Mouse (Mus musculus) intestine, embryonic 15.5 days (tissue): ENCODE results near the gene Tbc1d22a. TPM values are rescaled to one million over a fixed set of nuclear protein-coding genes. Genes with fewer than 3 reads are reported as not detected.

Experiments used
- ATAC-seq: fragments of 200-750 bp; cut with Nextera tagmentation; 2 replicates; pipeline ENCODE4 v1.8.0; 2017; ENCODE audit warnings: moderate TSS enrichment, moderate library complexity
- H3K27ac ChIP-seq: fragments of 300-500 bp; sonication (generic); 2 replicates; pipeline ENCODE4 v1.5.1; 2015; ENCODE audit warnings: mild to moderate bottlenecking, inconsistent platforms
- H3K27me3 ChIP-seq: fragments of 300-500 bp; sonication (generic); replicated peaks from 2 replicates; pipeline ENCODE4 v1.6.1; 2015; ENCODE audit warnings: inconsistent platforms
- H3K36me3 ChIP-seq: fragments of 300-500 bp; sonication (generic); 2 replicates; pipeline ENCODE4 v1.6.1; 2015; ENCODE audit warnings: inconsistent platforms
- H3K4me1 ChIP-seq: fragments of 300-500 bp; sonication (generic); replicated peaks from 2 replicates; pipeline ENCODE4 v1.6.1; 2015; ENCODE audit warnings: inconsistent platforms
- H3K4me2 ChIP-seq: fragments of 300-500 bp; sonication (generic); replicated peaks from 2 replicates; pipeline ENCODE4 v1.6.1; 2015; ENCODE audit warnings: mild to moderate bottlenecking, inconsistent platforms
- H3K4me3 ChIP-seq: fragments of 300-500 bp; sonication (generic); replicated peaks from 2 replicates; pipeline ENCODE4 v1.5.1; 2015; ENCODE audit warnings: inconsistent platforms
- H3K9ac ChIP-seq: fragments of 300-500 bp; sonication (generic); 2 replicates; pipeline ENCODE4 v1.6.1; 2015; ENCODE audit warnings: inconsistent platforms
- H3K9me3 ChIP-seq: fragments of 300-500 bp; sonication (generic); 2 replicates; pipeline ENCODE4 v1.6.1; 2016; ENCODE audit warnings: inconsistent platforms
- WGBS: fragments of 180-500 bp; shearing (Covaris S2); methylation state at CpG from one replicate; pipeline ENCODE4 v1.1.7; 2015; 5-methylcytosine and 5-hydroxymethylcytosine counted together
- polyA plus RNA-seq: library from polyadenylated mRNA; unstranded; fragments of >200 nt; fragmentation: Nextera tagmentation; extraction: Ambion mirVana; gene quantifications from 2 replicates; pipeline ENCODE4 v1.2.1, GENCODE M21; 2015

Gene Tbc1d22a
- polyA plus RNA-seq, 1 experiment from 2014 or later = 10.0 TPM

DNA sequence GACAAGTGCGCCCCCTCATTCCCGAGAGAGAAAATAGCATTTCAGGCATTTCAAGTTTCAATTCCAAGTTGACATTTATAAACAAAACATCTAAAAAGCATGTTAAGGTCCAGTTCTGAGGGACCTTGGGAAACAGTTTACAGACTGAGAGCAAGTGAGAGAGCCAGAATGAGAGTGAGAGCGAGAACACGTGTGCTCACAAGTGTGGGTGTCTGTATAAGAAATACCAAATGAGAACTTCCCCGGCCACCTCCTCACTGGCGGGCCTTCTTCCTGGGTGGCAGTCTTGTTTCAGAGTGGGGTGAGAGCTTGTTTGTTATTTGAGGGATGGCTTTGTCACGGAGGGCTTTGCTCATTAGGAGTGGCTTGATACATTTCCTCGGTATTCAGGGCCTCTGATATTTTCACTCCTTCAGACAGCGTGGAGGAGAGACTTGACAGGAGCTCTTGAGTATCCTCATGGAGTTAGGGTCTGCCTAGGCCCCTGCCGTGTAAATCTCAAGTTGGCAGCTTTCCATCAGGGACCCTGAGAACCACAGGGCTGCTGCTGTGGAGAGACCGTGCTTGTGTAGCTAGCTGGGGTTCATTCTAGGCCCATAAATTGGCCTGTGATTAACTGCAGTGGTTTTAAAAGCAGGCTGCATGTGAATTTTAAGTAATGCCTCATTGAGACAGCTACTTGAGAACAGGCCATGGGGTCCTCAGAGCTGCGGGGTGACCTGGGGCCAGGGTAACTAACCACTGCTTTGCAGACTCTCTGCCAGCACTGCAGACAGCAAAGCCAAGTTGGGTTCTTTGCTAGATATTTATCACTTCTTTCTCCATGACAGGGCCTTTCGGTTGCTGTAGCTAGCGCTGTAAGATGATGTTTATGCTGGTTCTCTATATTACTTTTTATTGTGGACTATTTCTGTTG, 65.1 kb downstream of the Tbc1d22a start:
- WGBS = 58% methylated on average over 14 of the region's 14 CpGs
- ATAC-seq = no peak
- H3K4me3 ChIP-seq = no peak overlapping the region
- no peaks in the 10 kb centered on the region for H3K9me3 ChIP-seq
- H3K9ac ChIP-seq = no peak overlapping the region
- H3K36me3 ChIP-seq = no peaks in the 10 kb centered on the region
- no peak overlapping the region for H3K4me2 ChIP-seq
- H3K4me1 ChIP-seq = peaks cover 41% of the 10 kb centered on the region
- H3K27ac ChIP-seq = no peak overlapping the region
- H3K27me3 ChIP-seq = no peaks in the 10 kb centered on the region

DNA sequence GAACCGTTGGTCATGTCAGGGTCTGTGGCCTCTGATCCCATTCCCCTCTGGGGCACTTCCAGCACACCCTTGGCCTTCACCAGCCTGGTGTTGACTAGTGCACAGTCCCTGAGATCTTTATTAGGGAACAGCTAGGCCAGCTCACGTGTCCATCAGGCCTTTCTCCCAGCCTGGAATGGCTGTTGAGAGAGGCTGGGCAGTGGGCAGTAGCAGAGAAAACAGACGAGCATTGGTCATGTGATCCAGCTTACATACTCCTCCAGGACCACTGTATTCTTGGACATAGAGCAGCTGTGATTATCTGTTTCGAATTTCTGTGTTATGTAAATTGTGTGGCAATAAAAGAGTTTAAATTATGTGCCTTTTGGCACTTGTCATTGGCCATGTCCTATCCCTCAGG, 65.9 kb downstream of the Tbc1d22a start:
- Histone ChIP-seq H3K4me1 (peaks cover 41% of the 10 kb centered on the region), H3K4me2 (no peak overlapping the region), H3K9me3 (no peaks in the 10 kb centered on the region), H3K27ac (no peak overlapping the region), H3K36me3 (no peaks in the 10 kb centered on the region), H3K9ac (no peak overlapping the region), H3K27me3 (no peaks in the 10 kb centered on the region), H3K4me3 (no peak overlapping the region)
- 42% methylated on average over 4 of the region's 4 CpGs for WGBS
- ATAC-seq = no peak

DNA sequence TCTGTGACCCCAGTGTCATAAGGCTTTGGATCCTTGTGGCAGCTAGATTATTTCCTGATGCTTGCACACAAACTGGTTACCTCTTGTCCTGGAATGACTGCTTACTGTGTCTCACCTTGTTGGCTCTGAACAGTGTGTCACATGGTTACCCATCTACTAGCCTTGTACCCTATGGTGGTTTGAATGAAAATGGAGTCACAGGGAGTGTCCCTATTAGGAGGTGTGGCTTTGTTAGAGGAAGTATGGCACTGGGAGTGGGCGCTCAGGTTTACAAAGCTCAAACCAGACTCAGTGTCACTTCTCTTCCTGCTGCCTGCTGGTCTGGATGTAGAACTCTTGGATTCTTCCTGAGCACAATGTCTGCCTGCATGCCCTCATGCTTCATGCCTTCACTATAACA, 69.0 kb downstream of the Tbc1d22a start:
- H3K9ac ChIP-seq = no peak overlapping the region

DNA sequence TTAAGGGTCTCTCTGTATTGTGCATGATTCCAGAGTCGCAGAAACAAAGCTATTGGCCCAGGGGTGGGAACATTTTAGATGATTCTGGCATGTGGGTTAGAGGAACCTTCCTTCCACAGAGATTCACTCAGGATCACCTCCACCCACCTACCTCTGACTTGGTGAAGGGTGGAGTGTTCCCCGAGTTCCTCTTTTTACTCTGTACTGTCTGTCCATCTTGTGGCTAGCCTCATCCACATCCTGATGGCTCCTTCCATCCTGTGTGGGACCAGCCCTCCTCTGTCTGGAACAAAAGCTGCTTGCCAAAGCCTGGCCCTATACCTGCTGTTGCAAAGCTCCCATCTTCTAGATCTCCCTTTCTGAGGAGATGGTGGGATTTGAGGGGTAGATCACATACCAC, 71.0 kb downstream of the Tbc1d22a start:
- no peak overlapping the region for H3K9ac ChIP-seq
- no peaks in the 10 kb centered on the region for H3K36me3 ChIP-seq
- ATAC-seq = no peak
- no peaks in the 10 kb centered on the region for H3K9me3 ChIP-seq
- no peak overlapping the region for H3K27ac ChIP-seq
- peaks cover 4% of the 10 kb centered on the region; the same call in 1 of the 2 replicates for H3K4me1 ChIP-seq
- H3K4me2 ChIP-seq = no peak overlapping the region
- WGBS = 79% methylated on average over 2 of the region's 2 CpGs
- H3K4me3 ChIP-seq = no peak overlapping the region
- H3K27me3 ChIP-seq = no peaks in the 10 kb centered on the region

More for the DNA sequence above, 69.0 kb downstream of the Tbc1d22a start:
- 90% methylated on average over 1 of the region's 1 CpGs for WGBS
- Histone ChIP-seq H3K27me3 (no peaks in the 10 kb centered on the region), H3K36me3 (no peaks in the 10 kb centered on the region), H3K9me3 (no peaks in the 10 kb centered on the region), H3K4me2 (no peak overlapping the region), H3K4me3 (no peak overlapping the region), H3K27ac (no peak overlapping the region), H3K4me1 (peaks cover 21% of the 10 kb centered on the region)
- no peak for ATAC-seq

DNA sequence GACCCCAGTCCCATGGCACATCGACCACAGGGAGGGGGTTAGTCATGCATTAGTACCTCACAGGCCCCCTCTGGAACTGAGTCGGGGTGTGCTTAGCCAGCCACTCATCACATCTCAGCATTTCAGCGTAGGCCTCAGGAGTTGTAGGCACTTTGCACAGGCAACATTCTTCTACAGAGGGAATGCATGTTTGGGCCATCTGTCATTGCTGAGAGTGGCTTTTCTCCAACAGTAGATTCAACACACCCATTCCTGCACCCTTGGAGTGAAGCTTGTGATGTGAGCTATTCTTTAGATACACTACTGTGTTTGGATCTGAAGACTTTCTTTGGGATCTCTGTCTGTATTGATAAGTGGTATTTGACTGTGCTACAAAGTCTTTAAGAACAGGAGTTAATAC, 75.8 kb downstream of the Tbc1d22a start:
- H3K27ac ChIP-seq = no peak overlapping the region
- H3K4me3 ChIP-seq = no peak overlapping the region
- H3K36me3 ChIP-seq = no peaks in the 10 kb centered on the region
- no peak for ATAC-seq
- no peak overlapping the region for H3K4me2 ChIP-seq
- peaks cover 3% of the 10 kb centered on the region; the same call in 1 of the 2 replicates for H3K4me1 ChIP-seq
- no peaks in the 10 kb centered on the region for H3K9me3 ChIP-seq
- H3K27me3 ChIP-seq = no peaks in the 10 kb centered on the region
- WGBS = 70% methylated on average over 3 of the region's 3 CpGs
- no peak overlapping the region for H3K9ac ChIP-seq

DNA sequence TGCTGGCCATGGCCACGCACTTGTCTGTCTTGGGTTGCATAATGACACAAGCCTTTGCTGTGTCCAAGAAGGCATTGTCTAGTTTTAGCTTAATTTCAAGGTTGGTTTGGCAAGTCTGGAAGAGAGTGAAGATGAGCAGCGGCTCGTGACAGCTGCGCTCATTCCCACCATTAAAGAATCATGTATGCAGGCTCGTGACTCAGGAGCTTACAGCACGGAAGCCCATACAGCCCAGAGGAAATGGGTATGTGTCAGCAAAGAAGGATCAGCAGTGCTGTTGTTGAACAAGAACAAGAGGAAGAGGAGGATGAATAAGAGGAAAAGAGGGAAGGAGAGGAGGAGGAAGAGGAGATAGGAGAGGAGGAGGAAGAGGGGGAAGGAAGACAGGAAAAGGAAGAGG, 78.0 kb downstream of the Tbc1d22a start:
- no peak overlapping the region for H3K4me3 ChIP-seq
- no peak overlapping the region for H3K27ac ChIP-seq
- no peak overlapping the region for H3K9ac ChIP-seq
- H3K4me1 ChIP-seq = peaks cover 3% of the 10 kb centered on the region; the same call in 1 of the 2 replicates
- no peaks in the 10 kb centered on the region for H3K9me3 ChIP-seq
- 90% methylated on average over 6 of the region's 6 CpGs for WGBS
- no peaks in the 10 kb centered on the region for H3K27me3 ChIP-seq
- ATAC-seq = no peak
- no peak overlapping the region for H3K4me2 ChIP-seq
- no peaks in the 10 kb centered on the region for H3K36me3 ChIP-seq

DNA sequence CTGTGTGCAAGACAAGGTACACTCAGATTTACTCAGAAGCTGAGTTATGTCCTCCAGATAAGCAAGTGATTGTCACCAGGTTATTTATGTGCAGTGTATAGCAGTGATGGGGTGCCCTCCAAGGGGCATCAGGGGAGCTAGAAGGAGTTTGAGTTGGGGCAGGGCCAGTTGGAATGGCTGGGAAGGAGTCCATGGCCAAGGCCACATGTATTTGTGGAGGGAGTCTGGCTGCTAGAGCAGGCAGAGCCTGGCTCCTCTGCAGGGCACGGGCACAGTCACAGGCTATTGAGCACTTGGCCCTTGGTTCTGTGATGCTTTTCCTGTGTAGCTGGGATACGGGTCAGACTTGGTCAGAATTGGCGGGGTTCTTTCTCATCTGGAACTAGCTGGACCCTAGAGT, 80.2 kb downstream of the Tbc1d22a start:
- no peak overlapping the region for H3K4me3 ChIP-seq
- no peak overlapping the region for H3K9ac ChIP-seq
- H3K9me3 ChIP-seq = no peaks in the 10 kb centered on the region
- WGBS = 86% methylated on average over 3 of the region's 3 CpGs
- peaks cover 3% of the 10 kb centered on the region; the same call in 1 of the 2 replicates for H3K4me1 ChIP-seq
- ATAC-seq = no peak
- H3K36me3 ChIP-seq = no peaks in the 10 kb centered on the region
- no peak overlapping the region for H3K27ac ChIP-seq
- no peak overlapping the region for H3K4me2 ChIP-seq
- H3K27me3 ChIP-seq = no peaks in the 10 kb centered on the region

DNA sequence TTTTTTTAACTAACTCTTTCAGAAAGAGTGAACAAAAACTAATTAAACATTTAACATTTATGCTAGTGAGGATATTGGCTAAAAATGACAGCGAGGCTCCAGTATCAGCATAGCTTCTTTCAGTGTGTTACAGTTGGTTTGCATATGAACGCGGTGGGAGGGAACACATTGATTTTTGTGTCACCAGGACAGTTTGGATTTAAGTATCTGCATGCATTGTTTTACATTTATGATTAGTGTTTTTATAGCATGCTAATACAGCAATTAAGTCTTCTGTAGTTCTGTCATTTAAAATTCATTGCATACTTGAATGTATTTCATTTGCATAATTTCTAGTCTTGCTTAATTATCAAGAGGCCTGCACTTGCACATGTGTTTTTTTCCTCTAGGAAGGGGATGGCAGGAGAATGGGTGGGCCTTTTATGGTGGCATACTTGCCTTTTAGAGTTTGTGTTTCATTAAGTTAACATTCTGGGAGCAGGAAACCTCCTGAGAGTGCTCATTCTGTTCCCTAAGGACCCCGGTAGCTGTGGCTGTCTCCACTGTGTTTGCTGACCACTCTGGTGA, 81.5 kb downstream of the Tbc1d22a start:
- no peak overlapping the region for H3K27ac ChIP-seq
- 72% methylated on average over 4 of the region's 4 CpGs for WGBS

DNA sequence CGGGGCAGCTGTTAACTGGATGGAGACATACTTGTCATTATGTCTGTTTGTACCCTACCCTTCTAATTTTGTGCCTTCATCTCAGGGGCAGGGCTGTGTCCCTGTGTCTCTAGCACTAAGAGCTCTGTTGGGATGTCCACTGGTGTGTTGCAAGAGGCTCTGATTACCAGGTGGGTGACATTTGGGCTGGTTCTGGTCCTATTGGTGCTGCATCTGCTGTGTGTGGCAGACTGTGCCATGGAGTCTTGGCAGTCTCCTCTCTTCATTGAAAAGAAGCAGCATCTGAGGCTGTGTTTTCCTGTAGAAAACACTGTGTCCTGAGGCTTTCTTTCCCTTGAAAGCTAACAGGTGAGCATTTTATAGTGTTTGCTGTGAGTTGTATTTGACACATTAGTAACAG, 83.0 kb downstream of the Tbc1d22a start:
- Histone ChIP-seq H3K27me3 (no peaks in the 10 kb centered on the region), H3K36me3 (no peaks in the 10 kb centered on the region), H3K27ac (no peak overlapping the region), H3K9me3 (no peaks in the 10 kb centered on the region), H3K9ac (no peak overlapping the region), H3K4me3 (no peak overlapping the region), H3K4me2 (no peak overlapping the region), H3K4me1 (no peaks in the 10 kb centered on the region)
- WGBS = 94% methylated on average over 1 of the region's 1 CpGs
- no peak for ATAC-seq

More for the DNA sequence above, 81.5 kb downstream of the Tbc1d22a start:
- H3K4me3 ChIP-seq = no peak overlapping the region
- no peak for ATAC-seq
- no peaks in the 10 kb centered on the region for H3K9me3 ChIP-seq
- no peaks in the 10 kb centered on the region for H3K36me3 ChIP-seq
- H3K27me3 ChIP-seq = no peaks in the 10 kb centered on the region
- no peak overlapping the region for H3K4me2 ChIP-seq
- H3K4me1 ChIP-seq = no peaks in the 10 kb centered on the region
- H3K9ac ChIP-seq = no peak overlapping the region

DNA sequence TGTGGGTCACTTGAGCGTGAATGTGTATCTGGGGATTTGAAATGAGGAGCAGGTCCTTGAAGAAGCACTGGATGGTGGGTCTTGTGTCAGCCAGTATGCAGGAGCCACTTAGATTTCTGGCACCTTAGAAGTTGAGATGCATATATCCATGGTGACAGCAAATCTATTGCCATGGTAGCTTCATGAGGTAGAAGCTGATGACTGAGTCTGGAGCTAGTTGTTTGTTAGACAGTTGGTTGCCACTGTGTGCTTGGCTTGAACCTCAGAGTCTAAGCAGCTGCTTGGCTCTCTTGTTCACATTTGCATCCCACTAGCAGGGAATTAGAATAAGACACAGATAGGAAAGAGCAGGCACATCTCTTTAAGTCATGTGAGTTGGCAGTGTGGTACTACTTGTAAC, 89.6 kb downstream of the Tbc1d22a start:
- Histone ChIP-seq H3K4me2 (no peak overlapping the region), H3K4me3 (no peak overlapping the region), H3K9ac (no peak overlapping the region), H3K4me1 (no peaks in the 10 kb centered on the region), H3K27ac (no peak overlapping the region), H3K27me3 (no peaks in the 10 kb centered on the region), H3K36me3 (no peaks in the 10 kb centered on the region), H3K9me3 (no peaks in the 10 kb centered on the region)
- no peak for ATAC-seq
- 83% methylated on average over 1 of the region's 1 CpGs for WGBS

DNA sequence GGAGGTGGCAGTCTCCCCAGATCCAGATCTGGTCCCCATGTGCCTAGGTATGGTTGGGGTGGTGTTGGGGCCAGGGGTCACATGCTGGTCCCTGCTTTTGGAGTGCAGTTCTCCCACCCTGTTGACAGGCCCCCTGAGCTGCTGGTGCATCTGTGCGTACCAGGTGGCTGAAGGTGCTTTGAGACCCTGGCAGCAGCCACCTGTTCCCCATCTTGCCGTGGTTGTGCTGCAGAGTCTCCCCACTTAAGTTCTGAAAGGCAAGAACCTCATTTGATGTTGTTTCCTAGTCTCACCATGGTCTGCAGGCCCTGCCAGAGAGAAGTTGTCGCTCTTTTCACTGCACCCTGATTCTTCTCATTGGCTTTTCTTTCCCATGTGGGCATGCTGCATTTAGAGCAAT, 90.6 kb downstream of the Tbc1d22a start:
- Histone ChIP-seq H3K4me1 (no peaks in the 10 kb centered on the region), H3K27me3 (no peaks in the 10 kb centered on the region), H3K9me3 (no peaks in the 10 kb centered on the region), H3K4me3 (no peak overlapping the region), H3K4me2 (no peak overlapping the region), H3K9ac (no peak overlapping the region), H3K36me3 (no peaks in the 10 kb centered on the region), H3K27ac (no peak overlapping the region)
- no peak for ATAC-seq
- WGBS = 88% methylated on average over 3 of the region's 3 CpGs

DNA sequence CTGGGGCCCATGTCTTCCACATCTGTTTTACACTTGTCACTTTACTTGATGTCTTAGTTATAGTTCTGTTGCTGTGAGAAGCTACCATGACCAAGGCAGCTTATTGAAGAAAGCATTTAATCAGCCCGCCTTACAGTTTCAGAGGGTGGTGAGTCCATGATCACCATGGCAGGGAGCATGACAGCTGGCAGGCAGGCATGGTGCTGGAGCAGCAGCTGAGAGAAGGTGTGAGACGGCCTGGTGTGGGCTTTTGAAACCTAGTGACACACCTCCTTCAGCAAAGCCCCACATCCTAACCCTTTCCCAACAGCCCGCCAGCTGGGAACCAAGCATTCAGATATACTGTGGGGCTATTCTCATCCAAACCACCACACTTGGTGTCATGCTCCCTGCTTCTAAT, 91.0 kb downstream of the Tbc1d22a start:
- Histone ChIP-seq H3K4me3 (no peak overlapping the region), H3K36me3 (no peaks in the 10 kb centered on the region), H3K27me3 (no peaks in the 10 kb centered on the region), H3K9me3 (no peaks in the 10 kb centered on the region), H3K4me2 (no peak overlapping the region), H3K9ac (no peak overlapping the region), H3K4me1 (no peaks in the 10 kb centered on the region), H3K27ac (no peak overlapping the region)
- WGBS = 80% methylated on average over 3 of the region's 3 CpGs
- ATAC-seq = no peak
